Mouse (Mus musculus) liver, embryonic 11.5 days (tissue): Measurements from ENCODE around the gene Smyd5. TPM values are rescaled to one million over a fixed set of nuclear protein-coding genes. Genes with fewer than 3 reads are reported as not detected.

Experiments
- ATAC-seq: fragments of 200-750 bp; cut with Nextera tagmentation; replicated peaks from 2 replicates; pipeline ENCODE4 v1.8.0; 2017; ENCODE audit warnings: moderate number of reproducible peaks, mild to moderate bottlenecking, moderate TSS enrichment, moderate library complexity; ENCODE audit not compliant: low FRiP score
- DNase-seq: peaks from one replicate; pipeline ENCODE4 v3.0.0-alpha.2; 2017; ENCODE audit warnings: low spot score
- H3K27ac ChIP-seq: fragments of 300-500 bp; sonication (generic); 2 replicates; pipeline ENCODE4 v1.5.1; 2014; ENCODE audit warnings: mild to moderate bottlenecking, low read depth, low read length, control low read depth
- H3K27me3 ChIP-seq: fragments of 300-500 bp; sonication (generic); replicated peaks from 2 replicates; pipeline ENCODE4 v1.6.1; 2014; ENCODE audit warnings: low read length, mixed read lengths; ENCODE audit not compliant: control insufficient read depth, insufficient read depth
- H3K36me3 ChIP-seq: fragments of 300-500 bp; sonication (generic); 2 replicates; pipeline ENCODE4 v1.6.1; 2014; ENCODE audit warnings: mild to moderate bottlenecking, low read length, moderate library complexity, mixed read lengths; ENCODE audit not compliant: control insufficient read depth, insufficient read depth
- H3K4me1 ChIP-seq: fragments of 300-500 bp; sonication (generic); replicated peaks from 2 replicates; pipeline ENCODE4 v1.6.1; 2014; ENCODE audit warnings: low read length, mixed read lengths; ENCODE audit not compliant: control insufficient read depth, insufficient read depth
- H3K4me2 ChIP-seq: fragments of 300-500 bp; sonication (generic); 2 replicates; pipeline ENCODE4 v1.6.1; 2014; ENCODE audit warnings: mild to moderate bottlenecking, control low read depth, moderate library complexity
- H3K4me3 ChIP-seq: fragments of 300-500 bp; sonication (generic); 2 replicates; pipeline ENCODE4 v1.5.1; 2014; ENCODE audit warnings: low read depth, low read length, control low read depth
- H3K9ac ChIP-seq: fragments of 300-500 bp; sonication (generic); 2 replicates; pipeline ENCODE4 v1.6.1; 2014; ENCODE audit warnings: low read depth, low read length, control low read depth
- H3K9me3 ChIP-seq: fragments of 300-500 bp; sonication (generic); 2 replicates; pipeline ENCODE4 v1.6.1; 2016; ENCODE audit warnings: low read length, inconsistent platforms, mixed read lengths; ENCODE audit not compliant: control insufficient read depth
- whole genome bisulfite sequencing: fragments of 180-500 bp; shearing (Covaris S2); extraction: QIAGEN DNeasy Blood & Tissue Kit; methylation state at CpG from one replicate; pipeline ENCODE4 v1.1.7; 2014; 5-methylcytosine and 5-hydroxymethylcytosine counted together
- polyA plus RNA-seq: library from polyadenylated mRNA; unstranded; fragments of >200 nt; fragmentation: Nextera tagmentation; extraction: Ambion mirVana; gene quantifications from 2 replicates; pipeline ENCODE4 v1.2.1, GENCODE M21; 2014

The Smyd5 gene
- polyA plus RNA-seq, 1 experiment from 2014 or later, result 68.2 TPM

- H3K27me3 ChIP-seq, result peaks cover 15% of the 10 kb centered on the region
- no peak for ATAC-seq
- no peaks in the 10 kb centered on the region for H3K9me3 ChIP-seq
- no peak overlapping the region; the same call in 1 of the 2 replicates for H3K27ac ChIP-seq
- H3K4me1 ChIP-seq, result 0 out of 2 replicates have a peak, but pooled peaks cover 3% of the 10 kb centered on the region
- H3K4me3 ChIP-seq, result no peak overlapping the region
- H3K4me2 ChIP-seq, result no peak overlapping the region
- 86% methylated on average over 4 of the region's 4 CpGs for WGBS
- no peak overlapping the region for H3K9ac ChIP-seq
- no peaks in the 10 kb centered on the region for H3K36me3 ChIP-seq
- DNase-seq, result no peak
Observed at GRCm38 (mm10) chr6:85490252-85490651, 58.5 kb downstream of the Smyd5 start.

- no peaks in the 10 kb centered on the region for H3K36me3 ChIP-seq
- WGBS, result 72% methylated on average over 3 of the region's 3 CpGs
- no peaks in the 10 kb centered on the region for H3K9me3 ChIP-seq
- peaks cover 3% of the 10 kb centered on the region; the same call in 1 of the 2 replicates for H3K27me3 ChIP-seq
- DNase-seq (no peak), ATAC-seq (no peak)
- no peak overlapping the region for H3K27ac ChIP-seq
- H3K4me3 ChIP-seq, result no peak overlapping the region
- H3K4me2 ChIP-seq, result no peak overlapping the region
- no peak overlapping the region for H3K9ac ChIP-seq
- H3K4me1 ChIP-seq, result 0 out of 2 replicates have a peak, but pooled peaks cover 3% of the 10 kb centered on the region
Observed at GRCm38 (mm10) chr6:85491606-85492005, 59.8 kb downstream of the Smyd5 start.

Other genes starting within 250 kb of the Smyd5 start
- gene Emx1, start 244.6 kb upstream of the Smyd5 start, polyA plus RNA-seq, result 0.38 and 0.49 TPM in 2 replicates
- 3.8 and 4.0 TPM in 2 replicates for gene Sfxn5, start 98.6 kb upstream of the Smyd5 start, polyA plus RNA-seq
- gene Rab11fip5, start 57.4 kb upstream of the Smyd5 start, polyA plus RNA-seq, result 1.0 TPM in 2 replicates
- gene Noto, start 8.1 kb upstream of the Smyd5 start, polyA plus RNA-seq, result not detected in 2 replicates
- 695 and 755 TPM in 2 replicates for gene Cct7, start 19.5 kb downstream of the Smyd5 start, polyA plus RNA-seq
- gene Pradc1, start 20.0 kb downstream of the Smyd5 start, polyA plus RNA-seq, result 35.7 and 37.7 TPM in 2 replicates
- 0.04 and 0.08 TPM in 2 replicates for gene Fbxo41, start 71.0 kb downstream of the Smyd5 start, polyA plus RNA-seq
- not detected in 2 replicates for gene Egr4, start 81.6 kb downstream of the Smyd5 start, polyA plus RNA-seq
- gene Alms1, start 155.5 kb downstream of the Smyd5 start, polyA plus RNA-seq, result 6.0 and 6.3 TPM in 2 replicates